Mouse (Mus musculus) lung, embryonic 16.5 days (tissue): ENCODE data around the gene Rps6ka5. TPM values are rescaled to one million over a fixed set of nuclear protein-coding genes. Genes with fewer than 3 reads are reported as not detected.

Experiments used
- ATAC-seq: fragments of 200-750 bp; cut with Nextera tagmentation; 2 replicates; pipeline ENCODE4 v1.8.0; 2017; ENCODE audit warnings: low read depth, mild to moderate bottlenecking, moderate library complexity
- H3K27ac ChIP-seq: fragments of 300-500 bp; sonication (generic); 2 replicates; pipeline ENCODE4 v1.5.1; 2014; ENCODE audit warnings: mild to moderate bottlenecking, control low read depth, low read length
- H3K27me3 ChIP-seq: fragments of 300-500 bp; sonication (generic); 2 replicates; pipeline ENCODE4 v1.6.1; 2014; ENCODE audit warnings: low read depth, low read length, mixed read lengths; ENCODE audit not compliant: control insufficient read depth, insufficient read depth
- H3K36me3 ChIP-seq: fragments of 300-500 bp; sonication (generic); 2 replicates; pipeline ENCODE4 v1.6.1; 2014; ENCODE audit warnings: low read length; ENCODE audit not compliant: control insufficient read depth, insufficient read depth
- H3K4me1 ChIP-seq: fragments of 300-500 bp; sonication (generic); replicated peaks from 2 replicates; pipeline ENCODE4 v1.6.1; 2014; ENCODE audit warnings: low read length, mixed read lengths; ENCODE audit not compliant: control insufficient read depth, insufficient read depth
- H3K4me2 ChIP-seq: fragments of 300-500 bp; sonication (generic); 2 replicates; pipeline ENCODE4 v1.6.1; 2014; ENCODE audit warnings: low read depth, low read length, control low read depth
- H3K4me3 ChIP-seq: fragments of 300-500 bp; sonication (generic); 2 replicates; pipeline ENCODE4 v1.5.1; 2014; ENCODE audit warnings: mild to moderate bottlenecking, low read length, control low read depth
- H3K9ac ChIP-seq: fragments of 300-500 bp; sonication (generic); 2 replicates; pipeline ENCODE4 v1.6.1; 2014; ENCODE audit warnings: low read length, control low read depth
- H3K9me3 ChIP-seq: fragments of 300-500 bp; sonication (generic); 2 replicates; pipeline ENCODE4 v1.6.1; 2016; ENCODE audit warnings: low read length; ENCODE audit not compliant: control insufficient read depth
- WGBS: fragments of 180-500 bp; shearing (Covaris S2); extraction: QIAGEN DNeasy Blood & Tissue Kit; methylation state at CpG from one replicate; pipeline ENCODE4 v1.1.7; 2014; 5-methylcytosine and 5-hydroxymethylcytosine counted together
- polyA plus RNA-seq: library from polyadenylated mRNA; unstranded; fragments of >200 nt; fragmentation: Nextera tagmentation; extraction: Ambion mirVana; gene quantifications from 2 replicates; pipeline ENCODE4 v1.2.1, GENCODE M21; 2015

Gene Rps6ka5
- polyA plus RNA-seq, 1 experiment from 2014 or later, result 4.3 TPM

DNA sequence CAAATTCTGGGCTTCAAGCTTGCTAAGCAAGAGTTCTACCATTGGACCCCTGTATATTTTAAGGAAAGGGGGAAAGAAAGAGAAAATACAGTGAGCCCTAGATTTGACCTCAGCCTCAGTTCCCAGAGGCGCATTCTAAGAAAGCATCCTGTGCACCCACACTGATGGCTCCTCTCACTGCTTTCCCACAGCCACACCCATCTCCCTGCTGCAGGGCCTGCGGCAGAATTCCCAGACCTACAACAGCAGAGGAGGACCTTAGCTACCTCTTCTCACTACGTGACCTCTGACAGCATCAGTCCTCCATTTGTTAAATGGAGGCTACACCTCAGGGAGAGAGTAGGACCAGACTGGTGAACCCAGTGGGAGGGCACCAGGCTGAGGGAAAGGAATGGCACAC lies 224.2 kb downstream of the Rps6ka5 start:
- Histone ChIP-seq H3K36me3 (peaks cover 11% of the 10 kb centered on the region; the same call in 1 of the 2 replicates), H3K4me3 (no peak overlapping the region), H3K27ac (no peak overlapping the region), H3K4me2 (no peak overlapping the region), H3K9ac (no peak overlapping the region), H3K4me1 (peaks cover 2% of the 10 kb centered on the region; the same call in 1 of the 2 replicates), H3K9me3 (no peaks in the 10 kb centered on the region), H3K27me3 (no peaks in the 10 kb centered on the region)
- ATAC-seq, result no peak
- WGBS, result 83% methylated on average over 3 of the region's 3 CpGs

DNA sequence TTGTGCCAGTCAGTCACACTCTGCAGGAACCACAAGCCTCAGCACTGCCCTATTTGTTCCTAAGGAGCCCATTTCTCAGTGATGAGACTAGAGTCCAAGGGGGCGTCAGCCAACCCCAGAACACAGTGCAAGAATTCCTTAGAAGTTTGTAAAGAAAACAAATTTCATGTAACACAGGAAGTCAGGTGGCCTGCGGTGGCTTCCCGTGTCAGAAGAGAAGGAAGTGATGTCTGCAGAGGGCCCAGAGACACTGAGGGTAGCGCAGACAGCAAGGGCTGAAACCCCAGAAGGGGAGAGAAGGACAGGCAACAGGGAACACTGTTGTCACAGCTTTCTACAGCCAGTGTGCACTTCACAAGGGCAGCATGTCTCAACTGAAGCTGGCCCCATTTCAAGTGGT lies 225.5 kb downstream of the Rps6ka5 start:
- WGBS, result 59% methylated on average over 4 of the region's 4 CpGs
- H3K27ac ChIP-seq, result no peak overlapping the region
- peaks cover 2% of the 10 kb centered on the region; the same call in 1 of the 2 replicates for H3K4me1 ChIP-seq
- H3K36me3 ChIP-seq, result peaks cover 15% of the 10 kb centered on the region
- H3K9me3 ChIP-seq, result no peaks in the 10 kb centered on the region
- no peak overlapping the region for H3K4me2 ChIP-seq
- ATAC-seq, result no peak
- no peak overlapping the region for H3K9ac ChIP-seq
- H3K4me3 ChIP-seq, result no peak overlapping the region
- no peaks in the 10 kb centered on the region for H3K27me3 ChIP-seq

DNA sequence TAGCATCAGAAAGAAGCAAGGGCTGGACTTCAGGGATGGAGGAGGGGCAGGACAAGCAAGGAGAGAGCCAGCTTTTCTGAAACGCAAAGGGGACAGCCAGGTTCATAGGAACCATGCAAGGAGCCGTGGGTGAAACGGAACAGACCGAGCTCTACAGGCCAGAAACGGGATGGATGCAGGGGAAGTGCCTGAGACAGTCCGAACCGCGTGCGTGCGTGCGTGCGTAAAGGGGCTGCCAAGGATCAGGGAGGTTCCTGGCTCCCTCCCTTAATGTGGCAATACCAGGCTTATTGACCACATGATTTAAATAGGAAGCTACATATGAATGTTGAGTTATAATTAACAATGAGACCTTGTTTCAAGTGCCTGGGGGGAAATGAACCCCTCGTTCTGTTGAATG lies 227.3 kb downstream of the Rps6ka5 start:
- Histone ChIP-seq H3K4me2 (no peak overlapping the region), H3K36me3 (peaks cover 22% of the 10 kb centered on the region), H3K9me3 (no peaks in the 10 kb centered on the region), H3K27me3 (no peaks in the 10 kb centered on the region), H3K27ac (no peak overlapping the region), H3K9ac (no peak overlapping the region), H3K4me1 (peaks cover 2% of the 10 kb centered on the region; the same call in 1 of the 2 replicates), H3K4me3 (no peak overlapping the region)
- ATAC-seq, result no peak
- 89% methylated on average over 13 of the region's 13 CpGs for WGBS

Other genes with a start within 250 kb of the Rps6ka5 start
- 3.6 and 3.7 TPM in 2 replicates for gene Ttc7b, start 206.2 kb downstream of the Rps6ka5 start, polyA plus RNA-seq
- gene Dglucy, start 52.1 kb upstream of the Rps6ka5 start, polyA plus RNA-seq, result 5.7 TPM in 2 replicates
- 0.47 and 0.58 TPM in 2 replicates for gene Gpr68, start 181.2 kb upstream of the Rps6ka5 start, polyA plus RNA-seq